Mouse (Mus musculus): ENCODE results near the gene Gfod2. TPM values are rescaled to one million over a fixed set of nuclear protein-coding genes. Genes with fewer than 3 reads are reported as not detected.

Gfod2 gene
- polyA plus RNA-seq, 1 experiment: 5.3 TPM

GRCm38 (mm10) chr8:105704146-105704812 lies 54.2 kb downstream of the Gfod2 start:
- no peak for DNase-seq (ENCODE audit: low read depth)

DNA sequence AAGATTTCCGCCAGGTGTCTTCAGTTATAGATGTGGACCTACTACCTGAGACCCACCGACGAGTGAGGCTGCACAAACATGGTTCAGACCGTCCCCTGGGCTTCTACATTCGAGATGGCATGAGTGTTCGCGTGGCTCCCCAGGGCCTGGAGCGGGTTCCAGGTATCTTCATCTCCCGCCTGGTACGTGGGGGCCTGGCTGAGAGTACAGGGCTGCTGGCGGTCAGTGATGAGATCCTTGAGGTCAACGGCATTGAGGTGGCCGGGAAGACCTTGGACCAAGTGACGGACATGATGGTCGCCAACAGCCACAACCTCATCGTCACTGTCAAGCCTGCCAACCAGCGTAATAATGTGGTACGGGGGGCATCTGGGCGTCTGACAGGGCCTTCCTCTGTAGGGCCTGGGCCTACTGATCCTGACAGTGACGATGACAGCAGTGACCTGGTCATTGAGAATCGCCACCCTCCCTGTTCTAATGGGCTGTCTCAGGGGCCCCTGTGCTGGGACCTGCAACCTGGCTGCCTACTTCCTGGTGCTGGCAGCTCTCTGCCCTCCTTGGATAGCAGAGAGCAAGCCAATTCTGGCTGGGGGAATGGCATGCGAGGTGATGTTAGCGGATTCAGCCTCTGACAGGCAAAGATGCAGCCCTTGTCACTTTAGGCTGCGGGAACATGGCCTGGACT lies 55.6 kb downstream of the Gfod2 start:
- no peak for DNase-seq (ENCODE audit: low read depth)

GRCm38 (mm10) chr8:105702001-105702401 lies 56.5 kb downstream of the Gfod2 start:
- no peak for DNase-seq (ENCODE audit: low read depth)

- peak; percentile 45 for DNase-seq (ENCODE audit: low read depth)
These were observed 57.3 kb downstream of the Gfod2 start, which contains the start of the genes Acd and Pard6a for GRCm38 (mm10) chr8:105700966-105701824. Gene Acd (minus strand): TSS chr8:105701102. Gene Pard6a (plus strand): TSS chr8:105701148.

DNA sequence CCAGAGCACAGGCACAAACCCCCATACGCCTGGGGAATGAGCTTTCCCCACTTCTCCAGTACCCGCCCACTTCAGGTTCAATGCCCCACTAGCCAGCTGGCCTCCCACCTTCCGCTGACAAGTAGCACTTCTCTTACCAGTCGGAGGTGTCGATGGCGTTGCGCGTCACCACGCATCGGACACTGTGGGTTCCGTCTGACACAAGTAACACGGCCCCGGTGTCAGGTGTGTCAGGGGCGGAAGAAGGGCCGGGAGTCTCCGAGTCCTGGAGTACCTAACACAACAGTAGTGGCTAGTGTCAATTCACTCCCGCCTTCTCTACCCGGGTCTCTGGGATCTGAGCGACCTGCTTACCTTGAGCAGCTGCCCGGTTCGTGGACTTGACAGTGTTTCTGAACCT lies 57.9 kb downstream of the Gfod2 start:
- peak; percentile 22 for DNase-seq (ENCODE audit: low read depth)

GRCm38 (mm10) chr8:105699488-105700215 lies 58.8 kb downstream of the Gfod2 start:
- DNase-seq (ENCODE audit: low read depth): no peak

DNA sequence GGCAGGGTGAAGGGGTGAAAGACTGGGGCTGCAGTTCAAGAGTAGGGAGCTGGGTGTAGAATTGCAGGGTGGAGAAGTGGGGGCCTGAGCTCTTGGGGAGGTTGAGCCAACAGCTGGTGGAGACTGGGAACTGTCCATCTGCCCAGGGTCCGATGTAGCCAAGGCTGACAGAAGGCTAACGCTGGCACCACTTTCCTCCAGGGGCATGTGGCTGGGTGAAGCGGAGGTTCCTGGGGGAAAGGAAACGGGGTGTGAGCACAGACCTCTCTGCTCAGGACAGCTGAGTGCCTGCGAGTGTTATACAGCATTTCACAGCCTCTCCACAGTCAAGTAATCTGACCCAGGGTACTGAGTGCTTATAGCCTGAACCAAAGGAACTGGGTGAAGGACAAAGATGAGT lies 59.7 kb downstream of the Gfod2 start:
- no peak for DNase-seq (ENCODE audit: low read depth)

DNA sequence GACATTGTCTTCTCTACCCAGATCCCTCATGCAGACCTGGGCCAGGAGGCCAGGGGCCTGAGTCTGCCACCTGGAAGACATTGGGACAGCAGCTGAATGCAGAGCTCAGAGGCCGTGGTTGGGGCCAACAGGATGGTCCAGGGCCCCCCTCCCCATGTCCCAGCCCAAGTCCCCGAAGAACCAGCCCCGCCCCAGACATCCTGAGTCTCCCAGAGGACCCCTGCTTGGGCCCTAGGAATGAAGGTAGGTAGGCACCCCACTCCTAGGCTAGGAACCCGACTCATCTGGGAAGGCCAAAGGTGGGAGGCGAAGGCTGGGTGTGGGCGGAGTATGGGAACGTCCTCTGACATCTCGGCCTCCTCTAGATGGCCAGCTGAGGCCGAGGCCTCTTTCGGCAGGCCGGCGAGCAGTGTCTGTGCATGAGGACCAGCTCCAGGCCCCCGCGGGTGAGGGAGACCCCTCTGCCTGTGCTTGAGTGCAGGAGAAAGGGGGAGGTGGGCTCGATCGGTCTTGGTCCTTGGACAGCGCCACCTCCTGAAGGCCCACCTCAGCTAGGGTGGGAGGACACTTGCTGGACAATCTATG lies 61.2 kb downstream of the Gfod2 start:
- DNase-seq (ENCODE audit: low read depth): no peak

DNA sequence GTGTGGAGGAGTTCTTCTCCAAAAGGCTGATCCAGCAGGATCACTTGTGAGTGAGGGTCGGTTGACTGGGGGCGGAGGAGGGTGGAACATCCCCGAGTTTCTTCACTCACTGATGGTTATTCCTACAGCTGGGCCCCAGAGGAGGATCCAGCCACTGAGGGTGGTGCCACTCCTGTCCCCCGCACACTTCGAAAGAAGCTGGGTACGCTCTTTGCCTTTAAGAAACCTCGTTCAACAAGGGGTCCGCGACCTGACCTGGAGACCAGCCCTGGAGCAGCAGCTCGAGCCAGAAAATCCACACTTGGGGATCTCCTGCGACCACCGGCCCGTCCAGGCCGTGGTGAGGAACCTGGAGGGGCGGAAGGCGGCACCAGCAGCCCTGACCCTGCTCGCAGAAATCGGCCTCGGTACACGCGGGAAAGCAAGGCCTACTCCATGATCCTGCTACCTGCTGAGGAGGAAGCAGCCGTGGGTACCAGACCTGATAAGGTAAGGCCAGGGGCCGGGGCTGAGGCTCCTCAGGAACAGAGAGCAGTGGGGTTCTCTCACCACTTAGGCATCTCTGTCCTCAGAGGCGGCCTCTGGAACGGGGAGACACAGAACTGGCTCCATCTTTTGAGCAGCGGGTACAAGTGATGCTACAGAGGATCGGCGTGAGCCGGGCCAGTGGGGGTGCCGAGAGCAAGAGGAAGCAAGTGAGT lies 63.2 kb downstream of the Gfod2 start:
- no peak for DNase-seq (ENCODE audit: low read depth)

- DNase-seq (ENCODE audit: low read depth): no peak
These were observed 64.2 kb downstream of the Gfod2 start for GRCm38 (mm10) chr8:105694051-105694799.

GRCm38 (mm10) chr8:105693648-105694047 lies 64.8 kb downstream of the Gfod2 start:
- no peak for DNase-seq (ENCODE audit: low read depth)

- no peak for DNase-seq (ENCODE audit: low read depth)
These were observed 65.8 kb downstream of the Gfod2 start for GRCm38 (mm10) chr8:105692449-105693182.

DNA sequence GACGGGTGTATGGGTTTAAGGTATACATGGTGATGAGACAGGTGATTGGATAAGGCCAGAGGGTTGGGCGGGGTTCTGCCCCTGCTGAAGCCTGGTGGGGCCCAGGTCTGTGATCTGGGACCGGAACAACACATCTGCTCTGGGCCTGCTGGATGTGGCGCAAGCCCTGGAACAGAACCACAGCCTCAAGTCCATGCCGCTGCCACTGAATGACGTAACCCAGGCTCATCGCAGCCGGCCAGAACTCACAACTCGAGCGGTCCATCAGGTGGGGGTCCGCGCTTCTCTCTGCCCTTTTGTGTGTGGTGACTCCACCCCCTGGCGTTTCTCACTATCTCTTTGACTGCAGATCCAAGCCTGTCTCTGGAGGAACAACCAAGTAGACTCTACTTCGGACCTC lies 67.5 kb downstream of the Gfod2 start:
- DNase-seq (ENCODE audit: low read depth): no peak

DNA sequence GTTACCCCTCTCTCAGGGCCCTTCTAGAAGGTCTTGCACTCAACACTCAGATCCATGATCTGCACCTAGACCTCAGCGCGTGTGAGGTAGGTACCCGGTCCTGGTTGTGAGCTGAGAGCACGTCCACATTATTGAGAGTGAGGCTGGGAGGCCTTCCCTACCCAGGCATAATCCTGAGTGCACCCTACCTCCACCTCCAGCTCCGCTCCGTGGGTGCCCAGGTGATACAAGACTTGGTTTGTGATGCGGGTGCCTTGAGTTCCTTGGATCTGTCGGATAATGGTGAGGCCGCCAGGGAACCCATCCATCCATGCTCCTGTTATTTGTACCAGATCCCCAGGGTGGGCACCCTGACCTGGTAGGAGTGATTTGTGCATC lies 68.5 kb downstream of the Gfod2 start:
- no peak for DNase-seq (ENCODE audit: low read depth)

- no peak for DNase-seq (ENCODE audit: low read depth)
These were observed 69.0 kb downstream of the Gfod2 start for GRCm38 (mm10) chr8:105689256-105689982.

DNA sequence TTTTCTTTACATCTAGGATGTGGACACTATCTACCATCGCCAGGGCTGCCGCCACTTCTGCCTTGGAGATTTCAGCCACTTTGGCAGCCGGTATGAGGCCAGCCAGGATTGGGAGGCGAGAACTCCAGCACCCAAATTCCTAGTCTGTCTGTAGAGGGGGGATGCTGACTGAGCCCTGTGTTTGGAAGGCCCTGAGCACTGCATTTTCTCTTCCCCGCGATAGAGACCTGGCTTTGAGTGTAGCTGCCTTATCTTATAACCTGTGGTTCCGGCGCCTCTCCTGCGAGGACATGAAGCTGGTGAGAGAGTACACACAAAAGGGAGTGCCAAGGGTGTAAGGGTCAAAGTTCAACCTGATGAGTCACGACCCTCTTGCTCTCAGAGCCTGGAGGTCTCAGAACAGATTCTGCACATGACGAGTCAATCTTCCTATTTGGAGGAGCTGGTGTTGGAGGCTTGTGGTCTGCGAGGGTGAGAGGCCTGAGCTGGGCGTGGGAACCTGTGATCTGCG lies 70.2 kb downstream of the Gfod2 start:
- no peak for DNase-seq (ENCODE audit: low read depth)

DNA sequence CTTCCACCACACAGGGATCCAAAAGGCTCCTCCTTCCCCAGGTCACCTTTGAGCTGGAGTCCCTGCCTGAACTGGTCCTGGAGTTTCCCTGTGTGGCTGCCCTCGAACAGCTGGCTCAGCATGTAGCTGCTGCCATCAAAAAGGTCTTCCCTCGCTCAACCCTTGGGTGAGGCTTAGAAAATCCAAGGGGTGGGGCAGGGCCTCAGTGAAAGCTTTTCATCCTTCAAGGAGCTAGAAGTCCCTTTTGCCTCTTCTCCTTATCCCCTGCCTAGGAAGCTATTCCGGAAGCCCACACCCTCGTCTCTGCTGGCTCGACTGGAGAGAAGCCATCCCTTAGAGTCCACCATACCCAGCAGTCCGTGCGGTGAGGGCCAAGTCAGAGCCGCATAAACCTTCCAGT lies 71.0 kb downstream of the Gfod2 start:
- DNase-seq (ENCODE audit: low read depth): no peak

DNA sequence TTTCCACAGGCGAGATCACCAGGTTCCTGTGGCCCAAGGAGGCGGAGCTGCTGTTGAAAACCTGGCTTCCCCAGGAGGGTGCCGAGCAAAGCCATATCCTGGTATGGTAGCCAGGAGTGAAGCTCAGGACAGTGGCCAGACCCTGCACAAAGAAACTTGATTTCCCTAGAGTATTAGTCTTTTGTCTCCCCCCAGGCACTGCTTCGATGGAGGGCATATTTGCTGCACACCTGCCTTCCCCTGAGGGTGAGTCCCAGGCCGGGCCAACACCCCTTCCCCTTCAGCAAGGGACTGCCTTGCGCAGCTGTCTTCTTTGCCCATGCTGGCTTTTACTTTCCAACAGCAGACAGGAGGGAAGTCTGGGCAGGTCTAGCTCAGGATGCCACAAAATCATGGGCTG lies 71.9 kb downstream of the Gfod2 start:
- DNase-seq (ENCODE audit: low read depth): no peak
